Mouse (Mus musculus) bone marrow, adult 2 months (tissue): Measurements from ENCODE around the gene B9d1.

Source experiments
- CTCF ChIP-seq: fragments of 200-500 bp; IDR thresholded peaks from 2 replicates; pipeline ENCODE4 v1.5.1; 2011; ENCODE audit warnings: low read length, control low read depth; ENCODE audit not compliant: control insufficient read depth, insufficient read depth
- POLR2A ChIP-seq: fragments of 200-500 bp; IDR thresholded peaks from 2 replicates; pipeline ENCODE4 v1.6.1; 2011; ENCODE audit warnings: low read depth, mild to moderate bottlenecking, control low read depth, low read length, borderline replicate concordance; ENCODE audit not compliant: control insufficient read depth

DNA sequence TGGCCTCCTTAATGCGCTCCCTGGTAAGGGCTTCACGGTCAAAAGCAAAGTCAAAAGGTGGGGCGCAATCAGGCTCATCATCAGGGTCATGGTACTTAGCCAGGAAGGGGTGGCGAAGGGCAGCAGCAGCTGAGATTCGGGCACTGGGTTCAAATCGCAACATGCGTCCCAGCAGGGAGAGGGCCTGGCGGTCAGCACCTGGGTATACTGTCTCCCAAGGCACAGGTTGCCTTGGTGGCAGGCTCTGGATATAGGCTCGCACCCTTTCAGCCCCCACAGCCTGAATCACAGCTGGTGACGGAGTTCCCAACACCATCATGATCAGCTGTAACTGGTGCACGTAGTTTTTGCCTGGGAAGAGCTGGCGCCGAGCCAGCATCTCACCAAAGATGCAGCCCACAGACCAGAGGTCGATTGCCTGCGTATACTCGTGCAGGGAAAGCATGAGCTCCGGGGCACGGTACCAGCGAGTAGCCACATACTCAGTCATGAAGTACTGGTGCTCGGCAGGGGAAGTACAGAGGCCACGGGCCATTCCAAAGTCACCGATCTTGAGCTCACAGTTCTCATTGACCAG is 13.9 kb upstream of the B9d1 start:
- no peak for TF ChIP-seq CTCF
- TF ChIP-seq POLR2A: no peak
